Mouse (Mus musculus) ovary, postnatal 14 days (tissue): ENCODE data around the gene Safb.

ENCODE experiments used
- DNase-seq: peaks from one replicate; pipeline ENCODE4 v3.0.0; 2022; ENCODE audit warnings: low spot score

Gene Safb

DNA sequence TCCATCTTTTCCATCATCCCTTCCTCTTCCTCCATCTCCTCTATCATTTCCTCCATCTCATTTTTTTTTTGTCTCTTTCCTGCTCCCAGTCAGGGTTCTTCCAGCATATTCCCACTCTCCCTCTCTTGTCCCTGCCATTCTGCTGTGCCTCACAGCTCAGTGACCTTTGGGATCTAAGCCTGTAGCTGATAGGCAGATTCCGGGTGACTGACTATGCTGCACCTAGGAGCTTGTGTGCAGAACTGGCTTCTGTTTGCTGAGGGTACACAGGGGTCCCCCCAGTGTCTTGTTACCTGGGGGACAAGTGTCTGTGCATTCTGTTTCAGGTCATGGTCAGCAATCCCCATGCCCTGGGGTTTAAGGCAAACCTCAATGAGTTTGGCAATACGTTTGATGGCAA, 70.1 kb downstream of the Safb start:
- no peak for DNase-seq

DNA sequence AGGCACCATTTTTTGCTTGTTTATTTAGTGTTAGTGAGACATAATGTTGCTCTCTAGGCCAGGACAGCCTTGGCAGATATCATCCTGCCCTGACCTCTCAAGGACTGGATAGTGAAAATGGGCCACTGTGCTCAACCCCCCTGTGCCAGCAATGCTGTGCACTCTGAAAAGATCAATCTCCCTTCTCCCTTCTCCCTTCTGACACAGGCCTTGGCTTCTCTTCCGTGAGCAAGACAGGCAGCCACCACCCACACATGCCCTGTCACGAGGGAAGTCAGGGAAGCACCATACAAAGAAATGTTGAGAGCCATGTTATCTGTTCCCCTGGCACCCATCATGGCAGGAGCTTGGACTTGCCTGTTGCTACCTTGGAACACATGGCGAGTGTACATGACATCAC, 70.7 kb downstream of the Safb start:
- no peak for DNase-seq
